Mouse (Mus musculus): ENCODE data around the gene Lrrc43. TPM values are rescaled to one million over a fixed set of nuclear protein-coding genes. Genes with fewer than 3 reads are reported as not detected.

Lrrc43 gene
- total RNA-seq, 2 experiments from 2014 or later, result not detected

DNA sequence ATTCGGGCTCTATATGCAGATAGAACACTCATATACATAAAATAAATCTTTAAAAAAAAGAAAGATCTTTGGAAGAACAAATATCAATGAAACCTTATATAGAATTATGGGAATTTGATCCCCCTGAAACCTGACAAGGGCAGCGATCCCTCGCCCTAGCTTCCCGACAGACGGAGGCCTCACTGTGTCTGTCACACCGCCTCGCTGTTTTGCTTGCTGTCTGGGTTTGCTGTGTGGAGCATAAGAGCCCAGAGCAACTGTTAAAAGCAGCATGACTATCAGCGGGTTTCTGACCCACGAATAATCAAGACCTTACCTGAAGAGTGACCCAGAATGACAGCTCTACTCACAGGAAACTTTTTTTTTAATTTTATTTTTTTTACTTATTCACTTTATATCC, 31.6 kb downstream of the Lrrc43 start:
- peak; percentile 2 for DNase-seq

DNA sequence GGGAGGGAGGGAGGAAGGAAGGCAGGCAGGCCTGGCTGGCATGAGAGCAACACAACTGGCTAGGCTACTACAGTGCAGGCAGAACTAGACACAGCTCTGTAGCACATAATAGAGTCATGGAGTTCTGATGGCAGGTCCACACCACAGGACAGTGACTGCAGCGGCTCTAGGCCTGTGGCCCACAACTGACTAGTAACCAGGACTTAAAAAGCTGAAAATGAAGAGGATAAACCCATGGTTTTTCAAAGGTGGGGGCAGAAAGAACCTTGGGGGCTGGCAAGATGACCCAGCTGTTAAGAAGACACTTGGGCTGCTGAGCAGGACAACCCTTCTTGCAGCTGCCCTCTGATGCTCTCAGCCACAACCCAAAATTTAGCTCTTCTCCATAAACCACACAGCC, 32.5 kb downstream of the Lrrc43 start:
- DNase-seq, result peak; percentile 1

DNA sequence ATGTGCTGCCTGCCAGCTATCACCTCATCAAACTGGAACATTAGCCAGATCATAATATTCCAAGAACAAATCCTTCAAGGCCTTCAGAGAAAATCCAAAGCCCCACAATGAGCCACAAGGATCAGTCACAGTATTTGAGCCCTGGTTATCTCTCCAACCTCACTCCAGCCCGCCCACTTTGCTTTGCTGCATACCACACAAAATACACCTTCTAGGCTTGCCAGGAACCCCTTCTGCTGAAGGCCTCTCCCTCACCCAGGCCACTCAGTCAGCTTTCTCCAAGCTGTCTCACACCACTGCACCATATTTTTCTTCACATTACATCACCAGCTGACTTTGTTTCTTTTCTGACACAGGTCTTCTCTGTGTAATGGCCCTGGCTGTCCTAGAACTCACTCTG, 33.1 kb downstream of the Lrrc43 start:
- DNase-seq, result peak; percentile 3

- peak; percentile 99 for DNase-seq
These were observed 34.7 kb downstream of the Lrrc43 start, which contains the start of gene Diablo for GRCm38 (mm10) chr5:123523692-123524392. Diablo (minus strand) TSS chr5:123524176.

DNA sequence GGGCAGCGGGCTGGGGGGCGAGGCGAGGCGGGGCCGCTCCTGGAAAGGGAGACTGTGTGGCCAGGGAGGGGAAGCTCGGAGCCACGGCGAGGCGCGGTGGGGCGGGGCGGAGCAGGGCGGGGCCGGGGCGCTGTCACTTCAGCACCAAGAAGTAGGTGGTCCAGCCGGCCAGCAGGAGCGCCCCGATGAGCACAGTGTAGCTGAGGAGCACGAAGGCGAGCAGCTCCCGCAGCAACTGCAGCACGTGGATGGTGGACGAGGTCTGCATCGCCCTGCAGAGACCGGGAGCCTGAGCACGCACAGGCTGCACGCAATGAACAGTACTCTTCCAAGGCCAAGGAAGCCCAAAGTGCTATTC, 35.3 kb downstream of the Lrrc43 start:
- DNase-seq, result no peak

- peak; percentile 3 for DNase-seq
These were observed 36.2 kb downstream of the Lrrc43 start, which contains the start of gene Gm49027 for GRCm38 (mm10) chr5:123525281-123525680. Gm49027 (minus strand) TSS chr5:123525488.

DNA sequence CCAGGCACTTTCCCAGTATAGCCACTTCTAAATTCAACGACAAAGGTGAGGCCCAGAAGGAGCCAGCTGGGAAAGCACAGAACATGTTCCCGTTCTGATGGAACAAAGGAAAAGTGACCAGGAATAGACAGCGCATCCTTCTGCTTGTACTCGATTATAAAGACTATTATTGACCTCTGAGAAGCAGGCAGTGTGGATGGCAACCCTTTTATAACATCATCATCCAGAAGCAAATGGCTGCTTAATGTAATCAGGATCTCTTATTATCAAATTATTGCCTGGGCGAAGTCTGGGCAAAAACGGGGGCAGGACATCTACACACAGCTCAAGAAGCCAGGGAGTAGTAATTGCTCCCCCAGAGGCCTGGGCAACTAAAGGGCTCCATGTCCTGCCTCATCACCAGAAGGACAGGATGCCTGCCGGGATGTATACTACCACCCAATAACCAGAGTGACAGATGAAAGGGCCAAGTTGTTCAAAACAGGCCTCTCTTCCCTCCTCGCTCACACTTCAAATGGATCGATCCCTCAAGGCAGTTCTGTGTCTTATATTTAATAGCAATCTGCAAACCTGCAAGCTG, 36.9 kb downstream of the Lrrc43 start:
- peak; percentile 3 for DNase-seq

DNA sequence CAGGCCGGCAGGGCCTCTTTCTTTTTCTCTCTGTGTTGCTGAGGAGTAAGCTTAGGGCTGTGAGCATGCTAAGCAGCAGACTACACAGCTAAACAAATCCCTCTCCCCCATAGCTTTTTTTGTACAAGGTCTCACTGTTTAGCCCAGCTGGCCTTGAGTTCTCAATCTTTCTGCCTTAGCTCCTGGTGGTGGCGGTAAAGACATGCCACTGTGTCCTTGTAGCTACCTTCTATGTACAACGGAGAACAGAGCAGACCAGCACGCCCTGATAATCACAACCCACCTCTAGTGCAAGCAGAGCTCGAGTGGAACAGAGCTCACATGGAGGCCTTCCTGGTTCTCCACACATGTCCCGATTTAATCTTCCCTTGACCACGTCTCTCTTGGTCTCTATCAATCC, 39.5 kb downstream of the Lrrc43 start:
- peak; percentile 1 for DNase-seq

DNA sequence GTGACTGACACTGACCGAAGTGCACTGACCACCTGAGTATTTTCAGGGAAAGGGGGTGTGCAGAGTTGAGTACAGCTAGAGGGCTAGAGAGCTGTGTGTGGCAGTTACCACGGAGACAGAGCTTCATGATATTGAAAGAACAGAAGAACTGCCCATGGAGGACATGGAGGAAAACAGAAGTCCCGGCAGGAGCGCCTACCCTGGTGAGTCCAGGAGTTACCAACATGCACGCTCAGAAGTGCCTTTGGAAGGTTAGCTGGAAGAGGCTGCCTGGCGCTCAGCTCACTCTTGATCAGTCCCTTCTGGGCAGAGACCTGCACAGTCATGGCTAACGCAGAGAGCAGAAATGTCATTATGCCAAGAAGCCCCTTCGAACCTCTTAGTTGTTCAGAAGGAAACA, 41.0 kb downstream of the Lrrc43 start:
- peak; percentile 2 for DNase-seq

GRCm38 (mm10) chr5:123533801-123534200, 44.7 kb downstream of the Lrrc43 start:
- DNase-seq, result no peak

GRCm38 (mm10) chr5:123555693-123556092, 66.6 kb downstream of the Lrrc43 start:
- DNase-seq, result no peak

GRCm38 (mm10) chr5:123556451-123556850, 67.3 kb downstream of the Lrrc43 start:
- peak; percentile 75 for DNase-seq

Small RNAs within 50 kb of the gene (microRNA-seq; reads per million reads assigned to microRNA genes)
- 0.69 to 1.0 reads per million in 2 experiments for gene Mir7647

Other genes with a start within 250 kb of the Lrrc43 start
- gene Wdr66, start 237.2 kb upstream of the Lrrc43 start, total RNA-seq (2021), result 1 to 10 TPM; 2.2 to 3.3 TPM
- gene Bcl7a, start 145.5 kb upstream of the Lrrc43 start, total RNA-seq (2021), result 10 to 100 TPM; 14.1 to 14.8 TPM
- 10 to 100 TPM; 19.2 to 21.0 TPM for gene Mlxip, start 94.5 kb upstream of the Lrrc43 start, total RNA-seq (2021)
- not detected for gene Il31, start 184 bp downstream of the Lrrc43 start, total RNA-seq (2021)
- not detected for gene B3gnt4, start 21.2 kb downstream of the Lrrc43 start, total RNA-seq (2021)
- 10 to 100 TPM; 51.9 to 58.1 TPM for gene Diablo, start 34.9 kb downstream of the Lrrc43 start, total RNA-seq (2021)
- under 1 TPM; 0.21 to 0.52 TPM for gene Gm49027, start 36.2 kb downstream of the Lrrc43 start, total RNA-seq (2021)
- gene Vps33a, start 83.7 kb downstream of the Lrrc43 start, total RNA-seq (2021), result 10 to 100 TPM; 25.6 to 29.8 TPM
- gene Clip1, start 195.3 kb downstream of the Lrrc43 start, total RNA-seq (2021), result 100 to 1,000 TPM; 108 to 117 TPM
- 10 to 100 TPM; 53.1 to 57.6 TPM for gene Zcchc8, start 231.8 kb downstream of the Lrrc43 start, total RNA-seq (2021)